Mouse (Mus musculus): ENCODE measurements around the gene Bcl3. TPM values are rescaled to one million over a fixed set of nuclear protein-coding genes. Genes with fewer than 3 reads are reported as not detected.

Bcl3 gene
- total and polyA plus RNA-seq, 2 experiments from 2014 or later, result 0.43 to 0.86 TPM

DNA sequence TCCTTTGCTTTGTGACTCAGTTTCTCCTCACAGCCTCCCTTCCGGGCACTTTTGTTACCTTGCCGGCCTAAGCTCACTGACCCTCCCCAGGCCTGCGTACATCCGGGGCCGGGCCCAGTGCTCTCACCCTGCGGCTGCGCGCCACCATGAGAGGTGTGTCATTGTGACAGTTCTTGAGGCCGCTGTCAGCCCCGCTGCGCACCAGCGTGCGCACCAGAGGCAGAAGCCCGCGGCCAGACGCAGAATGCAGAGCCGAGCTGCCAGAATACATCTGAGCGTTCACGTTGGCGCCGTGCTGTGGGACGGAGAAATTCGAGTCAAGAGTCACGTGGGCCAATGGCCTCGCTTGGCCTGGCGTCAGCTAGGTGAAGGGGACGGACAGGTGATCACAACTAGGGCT, 13.2 kb downstream of the Bcl3 start:
- 0 out of 2 replicates have a peak overlapping the region, but pooled peaks have one; percentile 6 for H3K9ac ChIP-seq
- peak overlapping the region; percentile 41 for H3K4me2 ChIP-seq (ENCODE audit: low read depth)
- H3K36me3 ChIP-seq (ENCODE audit: insufficient read depth), result no peaks in the 10 kb centered on the region
- H3K4me1 ChIP-seq (ENCODE audit: insufficient read depth), result 0 out of 2 replicates have a peak, but pooled peaks cover 2% of the 10 kb centered on the region
- H3K27me3 ChIP-seq (ENCODE audit: insufficient read depth, low read length), result peaks cover 32% of the 10 kb centered on the region
- WGBS, result 3% methylated on average over 27 of the region's 27 CpGs
- H3K27ac ChIP-seq (ENCODE audit: low read depth, low read length), result no peak overlapping the region
- H3K9me3 ChIP-seq (ENCODE audit: low read length), result no peaks in the 10 kb centered on the region
- ATAC-seq, result peak; percentile 80
- H3K4me3 ChIP-seq (ENCODE audit: low read depth, low read length), result peak overlapping the region; percentile 14; the same call in 1 of the 2 replicates
- DNase-seq, result no peak
- TF ChIP-seq CTCF (IDR thresholded peaks at IDR 0.05; ENCODE audit: low read depth), result no peak

DNA sequence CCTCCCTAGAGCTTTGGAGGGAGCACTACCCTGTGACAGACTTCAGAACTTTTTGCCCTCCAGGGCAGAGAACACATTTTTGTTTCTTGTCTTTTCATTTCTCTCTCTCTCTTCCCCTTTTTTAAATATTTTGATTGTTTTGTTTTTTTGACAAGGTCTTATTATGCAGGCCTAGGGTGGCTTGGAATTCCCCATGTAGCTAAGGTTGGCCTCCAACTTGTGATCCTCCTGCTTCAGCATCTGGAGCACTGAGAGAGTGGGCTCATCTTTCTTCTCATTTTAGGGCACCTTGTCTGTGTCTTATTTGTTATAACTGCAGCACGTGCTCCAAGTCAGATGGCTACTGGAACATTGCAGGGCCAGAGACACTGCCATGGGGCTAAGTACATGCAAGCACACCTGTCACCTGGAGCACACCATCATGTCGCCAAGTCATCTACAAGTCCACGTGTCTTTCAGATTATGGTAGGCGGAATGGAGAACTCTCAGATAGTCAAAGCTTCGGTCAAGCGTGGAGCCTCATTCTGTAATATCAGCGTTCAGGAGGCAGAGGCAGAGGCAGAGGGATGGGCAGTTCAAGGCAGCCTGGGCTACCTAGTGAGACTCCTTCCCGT, 16.1 kb downstream of the Bcl3 start:
- Histone ChIP-seq H3K4me2 (ENCODE audit: low read depth) (no peak overlapping the region), H3K27me3 (ENCODE audit: insufficient read depth, low read length) (peaks cover 25% of the 10 kb centered on the region), H3K9me3 (ENCODE audit: low read length) (no peaks in the 10 kb centered on the region), H3K36me3 (ENCODE audit: insufficient read depth) (no peaks in the 10 kb centered on the region), H3K4me3 (ENCODE audit: low read depth, low read length) (no peak overlapping the region), H3K4me1 (ENCODE audit: insufficient read depth) (0 out of 2 replicates have a peak, but pooled peaks cover 2% of the 10 kb centered on the region), H3K27ac (ENCODE audit: low read depth, low read length) (no peak overlapping the region), H3K9ac (no peak overlapping the region)
- ATAC-seq (no peak), DNase-seq (no peak)
- WGBS, result 84% methylated on average over 8 of the region's 8 CpGs
- TF ChIP-seq CTCF (IDR thresholded peaks at IDR 0.05; ENCODE audit: low read depth), result no peak

DNA sequence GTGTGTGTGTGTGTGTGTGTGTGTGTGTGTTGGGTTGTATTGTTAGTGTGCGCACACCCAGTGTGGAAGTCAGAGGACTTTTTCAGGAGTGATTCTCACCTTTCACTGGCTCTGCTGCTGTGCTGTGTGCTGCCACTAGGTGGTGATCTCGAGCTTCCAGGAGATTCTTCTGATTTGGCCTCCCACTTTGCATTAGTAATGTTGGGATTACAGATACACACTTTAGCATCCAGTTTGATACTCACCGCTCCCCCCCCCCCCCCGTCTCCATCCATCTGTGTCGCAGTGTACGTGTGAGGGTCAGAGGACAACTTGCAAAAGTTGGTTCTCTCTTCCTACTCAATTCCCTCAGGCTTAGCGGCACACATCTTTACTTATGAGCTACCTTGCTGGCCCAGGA, 19.6 kb downstream of the Bcl3 start:
- ATAC-seq, result 0 out of 2 replicates have a peak, but pooled peaks have one; percentile 20

DNA sequence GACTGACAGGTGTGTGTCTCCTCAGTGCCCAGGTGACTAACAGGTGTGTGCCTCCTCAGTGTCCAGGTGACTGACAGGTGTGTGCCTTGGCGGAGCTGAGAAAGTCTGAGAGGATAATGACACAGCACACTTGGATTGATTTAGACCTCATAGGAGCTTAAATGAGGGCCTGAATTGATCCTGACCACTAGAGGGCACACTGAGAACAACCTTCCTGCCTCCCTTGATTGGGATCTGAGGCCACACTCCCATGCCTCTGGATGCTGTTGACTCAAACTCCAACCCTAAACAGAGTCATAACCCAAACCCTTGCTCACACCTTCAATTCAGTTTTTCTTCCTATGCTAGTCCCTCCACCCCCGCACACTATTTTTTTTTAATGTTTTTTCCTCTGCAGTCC, 21.8 kb downstream of the Bcl3 start:
- peaks cover 18% of the 10 kb centered on the region for H3K27me3 ChIP-seq (ENCODE audit: insufficient read depth, low read length)
- H3K4me2 ChIP-seq (ENCODE audit: low read depth), result no peak overlapping the region
- DNase-seq (peak; percentile 35), ATAC-seq (no peak)
- H3K4me1 ChIP-seq (ENCODE audit: insufficient read depth), result no peaks in the 10 kb centered on the region
- no peaks in the 10 kb centered on the region for H3K36me3 ChIP-seq (ENCODE audit: insufficient read depth)
- no peaks in the 10 kb centered on the region for H3K9me3 ChIP-seq (ENCODE audit: low read length)
- 24% methylated on average over 2 of the region's 2 CpGs for WGBS
- peak; percentile 73 for TF ChIP-seq CTCF (IDR thresholded peaks at IDR 0.05; ENCODE audit: low read depth)
- H3K27ac ChIP-seq (ENCODE audit: low read depth, low read length), result no peak overlapping the region
- no peak overlapping the region for H3K9ac ChIP-seq
- H3K4me3 ChIP-seq (ENCODE audit: low read depth, low read length), result no peak overlapping the region

More for the DNA sequence above, 19.6 kb downstream of the Bcl3 start:
- no peaks in the 10 kb centered on the region for H3K4me1 ChIP-seq (ENCODE audit: insufficient read depth)
- H3K4me3 ChIP-seq (ENCODE audit: low read depth, low read length), result no peak overlapping the region
- TF ChIP-seq CTCF (IDR thresholded peaks at IDR 0.05; ENCODE audit: low read depth), result peak; percentile 90
- peaks cover 4% of the 10 kb centered on the region; the same call in 1 of the 2 replicates for H3K27me3 ChIP-seq (ENCODE audit: insufficient read depth, low read length)
- peak; percentile 84 for DNase-seq
- H3K4me2 ChIP-seq (ENCODE audit: low read depth), result no peak overlapping the region
- H3K36me3 ChIP-seq (ENCODE audit: insufficient read depth), result no peaks in the 10 kb centered on the region
- H3K9ac ChIP-seq, result no peak overlapping the region
- 21% methylated on average over 7 of the region's 7 CpGs for WGBS
- H3K9me3 ChIP-seq (ENCODE audit: low read length), result no peaks in the 10 kb centered on the region
- H3K27ac ChIP-seq (ENCODE audit: low read depth, low read length), result no peak overlapping the region

DNA sequence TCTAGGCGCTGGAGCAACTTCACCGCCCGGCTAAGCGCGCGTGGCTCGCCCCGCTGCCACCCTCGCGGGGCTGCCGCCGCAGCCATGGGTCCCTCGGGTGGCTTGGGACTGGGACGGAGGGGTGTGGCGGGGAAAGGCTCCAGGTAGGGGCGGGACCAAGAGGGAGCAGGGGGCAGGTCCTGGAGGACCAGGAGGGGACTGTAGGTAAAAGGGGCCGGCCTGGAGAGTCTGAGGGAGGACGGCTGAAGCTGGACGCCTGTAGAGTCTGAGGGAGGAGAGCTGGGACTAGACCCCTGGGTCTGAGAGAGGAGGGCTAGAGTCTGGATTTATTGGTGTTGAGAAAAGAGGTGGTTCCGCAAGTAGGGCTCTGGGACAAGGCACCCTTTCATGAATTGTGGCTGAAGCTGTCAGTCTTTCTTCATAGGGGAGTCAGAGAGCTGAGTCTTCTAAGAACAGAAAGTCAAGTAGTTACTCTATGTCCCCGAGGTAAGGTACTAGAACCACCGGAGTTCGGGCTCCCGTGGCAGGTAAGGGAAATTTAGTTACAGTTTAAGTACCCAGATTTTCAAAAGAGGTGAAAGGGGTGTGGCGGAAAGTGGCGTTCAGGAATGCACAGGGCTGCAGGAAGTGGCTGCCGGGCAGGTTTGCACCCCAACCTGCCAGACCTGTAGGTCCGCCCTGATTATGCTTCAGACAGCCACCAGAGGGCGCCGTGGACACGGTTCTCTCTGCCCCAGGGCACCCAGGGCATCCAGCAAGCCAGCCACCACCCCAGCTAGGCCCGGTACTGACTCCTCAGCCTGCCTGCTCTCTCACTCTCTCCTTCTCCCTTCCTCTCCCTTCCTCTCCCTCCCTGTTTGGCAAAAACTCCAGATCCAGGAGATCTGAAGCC, 25.6 kb downstream of the Bcl3 start, which contains the start of gene Cblc:
Gene Cblc (minus strand): TSS at position 113 of the 892 bp plus-strand sequence.
- TF ChIP-seq CTCF (IDR thresholded peaks at IDR 0.05; ENCODE audit: low read depth), result peak; percentile 72
- no peak within 1 kb of the TSS for H3K27ac ChIP-seq (ENCODE audit: low read depth, low read length)
- no peaks in the 10 kb centered on the region for H3K36me3 ChIP-seq (ENCODE audit: insufficient read depth)
- no peak within 1 kb of the TSS for H3K4me2 ChIP-seq (ENCODE audit: low read depth)
- no peaks in the 10 kb centered on the region for H3K9me3 ChIP-seq (ENCODE audit: low read length)
- DNase-seq, result peak; percentile 20
- WGBS, result 3% methylated on average over 32 of the region's 32 CpGs
- H3K4me1 ChIP-seq (ENCODE audit: insufficient read depth), result no peaks in the 10 kb centered on the region
- peaks cover 18% of the 10 kb centered on the region for H3K27me3 ChIP-seq (ENCODE audit: insufficient read depth, low read length)
- no peak within 1 kb of the TSS for H3K4me3 ChIP-seq (ENCODE audit: low read depth, low read length)
- 0 out of 2 replicates have a peak, but pooled peaks have one; percentile 32 for ATAC-seq
- no peak within 1 kb of the TSS for H3K9ac ChIP-seq

DNA sequence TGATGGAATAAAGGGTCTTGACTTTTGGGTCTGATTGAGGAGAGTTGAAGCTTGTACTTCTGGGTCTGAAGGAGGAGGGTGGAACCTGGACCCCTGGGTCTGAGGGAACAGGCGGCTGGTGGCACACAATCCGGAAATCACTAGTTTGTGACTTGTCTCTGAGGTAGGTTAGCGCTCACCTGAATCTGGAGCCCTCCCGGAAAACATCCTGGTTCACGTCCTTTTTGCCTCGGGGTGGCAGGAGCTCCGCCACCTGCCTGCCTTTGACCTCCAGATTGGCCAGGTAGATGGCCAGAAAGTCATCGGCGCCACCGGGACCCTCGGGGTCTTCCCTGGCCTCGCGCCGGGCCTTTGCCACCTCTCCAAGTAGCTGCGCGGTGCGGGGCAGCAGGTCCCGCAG, 26.3 kb downstream of the Bcl3 start:
- ATAC-seq, result no peak
- no peak overlapping the region for H3K9ac ChIP-seq
- no peak overlapping the region for H3K4me2 ChIP-seq (ENCODE audit: low read depth)
- H3K27me3 ChIP-seq (ENCODE audit: insufficient read depth, low read length), result peaks cover 18% of the 10 kb centered on the region
- no peak overlapping the region for H3K27ac ChIP-seq (ENCODE audit: low read depth, low read length)
- WGBS, result 10% methylated on average over 18 of the region's 18 CpGs
- H3K36me3 ChIP-seq (ENCODE audit: insufficient read depth), result no peaks in the 10 kb centered on the region
- no peak for TF ChIP-seq CTCF (IDR thresholded peaks at IDR 0.05; ENCODE audit: low read depth)
- no peak for DNase-seq
- no peaks in the 10 kb centered on the region for H3K4me1 ChIP-seq (ENCODE audit: insufficient read depth)
- H3K9me3 ChIP-seq (ENCODE audit: low read length), result no peaks in the 10 kb centered on the region
- H3K4me3 ChIP-seq (ENCODE audit: low read depth, low read length), result no peak overlapping the region

DNA sequence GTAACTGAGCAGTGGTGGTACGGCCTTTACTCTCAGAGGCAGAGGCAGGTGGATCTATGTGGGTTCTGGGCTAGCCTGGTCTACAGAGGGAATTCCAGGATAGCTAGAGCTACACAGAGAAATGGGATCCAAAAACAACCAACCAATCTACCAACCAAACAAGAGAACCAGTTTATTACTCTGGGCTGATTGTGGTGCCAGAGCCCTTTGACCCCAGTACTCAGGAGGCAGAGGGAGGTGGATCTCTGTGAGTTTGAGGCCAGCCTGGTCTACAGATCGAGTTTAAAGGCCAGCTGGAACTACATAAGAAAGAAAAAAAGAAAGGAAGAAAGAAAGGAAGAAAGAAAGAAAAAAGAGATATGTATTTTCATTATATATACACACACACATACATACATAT, 27.3 kb downstream of the Bcl3 start:
- 67% methylated on average over 2 of the region's 2 CpGs for WGBS
- no peak overlapping the region for H3K4me3 ChIP-seq (ENCODE audit: low read depth, low read length)
- TF ChIP-seq CTCF (IDR thresholded peaks at IDR 0.05; ENCODE audit: low read depth), result no peak
- peaks cover 18% of the 10 kb centered on the region for H3K27me3 ChIP-seq (ENCODE audit: insufficient read depth, low read length)
- no peak overlapping the region for H3K4me2 ChIP-seq (ENCODE audit: low read depth)
- no peaks in the 10 kb centered on the region for H3K36me3 ChIP-seq (ENCODE audit: insufficient read depth)
- ATAC-seq (no peak), DNase-seq (no peak)
- H3K27ac ChIP-seq (ENCODE audit: low read depth, low read length), result no peak overlapping the region
- no peaks in the 10 kb centered on the region for H3K4me1 ChIP-seq (ENCODE audit: insufficient read depth)
- no peaks in the 10 kb centered on the region for H3K9me3 ChIP-seq (ENCODE audit: low read length)
- H3K9ac ChIP-seq, result no peak overlapping the region

Data from forebrain, postnatal 0 days (tissue).